Mouse (Mus musculus) B cell, adult 62 days (primary cell): ENCODE results near the gene Msantd3. TPM values are rescaled to one million over a fixed set of nuclear protein-coding genes. Genes with fewer than 3 reads are reported as not detected.

Source experiments
- total RNA-seq: library from RNA; stranded (reverse); gene quantifications from 4 replicates; pipeline ENCODE4 v1.2.4, GENCODE M21; 2023

Gene Msantd3
- not detected in 4 replicates for total RNA-seq

DNA sequence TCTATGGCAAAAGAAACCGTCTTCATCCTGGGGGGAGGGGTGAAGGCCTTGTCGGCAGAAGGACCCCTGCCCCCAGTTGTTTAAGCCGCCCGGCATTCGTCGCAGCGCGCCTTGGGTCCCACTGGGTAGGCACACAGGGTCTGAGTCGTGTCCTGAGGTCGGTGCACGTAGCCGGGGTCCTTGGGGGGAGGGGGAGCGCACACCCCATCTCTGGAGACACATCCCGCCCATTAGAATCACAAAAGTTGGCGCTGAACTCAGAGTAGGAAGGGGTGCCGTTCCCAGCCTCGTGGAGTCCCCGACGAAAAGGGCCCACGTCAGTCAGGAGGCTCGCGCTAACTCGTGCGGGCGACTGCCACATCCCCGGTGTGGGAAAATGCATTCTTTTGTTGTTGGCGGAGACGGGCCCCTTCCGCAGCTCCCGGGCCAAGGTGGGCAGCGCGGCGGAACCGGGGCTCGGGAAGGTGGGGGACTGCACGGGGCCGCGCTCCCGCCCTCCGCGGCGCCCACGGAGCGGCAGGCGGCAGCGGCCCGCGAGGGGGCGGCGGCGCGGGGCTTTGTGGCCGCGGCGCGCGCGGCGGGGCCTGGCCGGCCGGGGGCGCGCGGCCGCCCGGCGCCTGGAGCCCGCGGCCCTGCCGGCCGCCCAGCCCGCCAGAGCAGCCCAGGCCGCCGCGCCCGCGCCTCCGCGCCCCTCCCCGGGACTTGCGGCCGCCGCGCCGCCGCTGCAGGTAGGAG lies at the start of gene Msantd3:
TSS of gene Msantd3 (plus strand) at position 95 of the 735 bp plus-strand sequence.

DNA sequence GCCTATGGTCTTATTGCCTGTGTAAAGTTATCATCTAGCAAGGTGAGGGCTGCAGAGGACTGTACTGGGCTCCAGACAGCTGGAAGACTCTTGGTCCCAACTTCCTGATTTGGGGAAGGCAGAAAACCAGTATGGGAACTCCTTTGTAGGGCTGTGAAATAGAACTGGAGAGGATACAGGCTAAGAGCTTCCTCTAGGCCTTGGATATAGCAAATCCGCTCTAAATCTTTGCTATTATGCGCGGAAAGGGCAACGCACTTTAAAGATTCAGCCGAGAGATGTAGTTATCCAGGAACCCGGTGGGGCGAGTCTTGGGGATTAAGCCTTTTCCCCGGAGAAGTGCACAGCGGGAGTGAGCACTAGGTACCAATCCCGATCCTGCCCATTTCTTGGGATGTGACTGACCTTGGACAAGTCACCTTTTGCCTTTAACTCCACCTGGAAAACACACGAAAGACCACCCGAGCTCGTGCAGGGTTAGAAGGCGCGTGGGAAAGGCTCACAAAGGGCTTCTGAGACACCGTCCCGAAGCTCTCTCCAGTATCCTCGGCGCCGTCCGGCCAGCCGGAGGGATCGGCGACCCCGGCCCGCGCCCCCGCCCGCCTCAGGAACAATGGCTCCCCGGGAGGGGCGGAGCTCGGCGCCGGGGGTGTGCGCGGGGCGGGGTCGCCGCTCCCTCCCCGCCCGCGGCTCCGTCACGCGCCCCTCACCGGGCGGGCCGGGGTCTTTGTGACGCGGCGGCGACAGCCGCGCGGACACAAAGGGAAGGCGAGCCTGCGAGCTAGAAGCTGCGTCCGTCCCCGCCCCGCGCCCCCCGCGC lies 44.9 kb downstream of the Msantd3 start, which contains the start of gene Tmeff1:
TSS of gene Tmeff1 (plus strand) at position 754 of the 820 bp plus-strand sequence.

Other genes with a start within 250 kb of the Msantd3 start
- 92.1 to 106 TPM (median 98.8 TPM) in 4 replicates for gene Tex10, start 66.5 kb upstream of the Msantd3 start, total RNA-seq
- 0.89 to 2.1 TPM (median 1.6 TPM) in 4 replicates for gene Tmeff1, start 45.2 kb downstream of the Msantd3 start, total RNA-seq
- gene Cavin4, start 123.6 kb downstream of the Msantd3 start, total RNA-seq: 0.25 to 0.46 TPM in 2 of 4 replicates, not detected in the others